Mouse (Mus musculus): ENCODE measurements at regions not wholly inside any gene's neighbourhood (a gene's known extent, or its start where the extent isn't known, plus 50 kb on each side); places are given as distances from the start of the nearest gene placed in this dataset.

DNA sequence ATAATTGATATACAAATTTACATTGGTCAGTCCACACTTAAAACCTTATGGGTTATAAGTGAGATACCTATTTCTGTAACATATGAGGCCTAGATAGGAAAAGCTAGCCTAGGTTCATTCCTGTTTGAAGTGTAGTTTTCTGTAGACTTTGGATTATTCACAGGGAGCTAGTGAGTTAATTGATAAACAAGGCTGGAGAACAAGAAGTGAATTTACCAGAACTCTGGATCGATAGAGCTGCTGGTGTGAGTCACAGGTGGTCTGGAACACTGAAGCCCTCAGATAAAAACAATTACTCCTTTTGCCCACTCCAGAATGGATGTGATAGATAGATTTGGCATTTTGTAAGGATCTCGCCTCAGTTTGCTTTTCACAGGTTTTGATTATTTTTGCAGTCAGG, 62.0 kb upstream of the Rtl1 start:
- intact Hi-C loops (cut with DNase I): no loop called here
- no peak for DNase-seq (ENCODE audit: low spot score)

DNA sequence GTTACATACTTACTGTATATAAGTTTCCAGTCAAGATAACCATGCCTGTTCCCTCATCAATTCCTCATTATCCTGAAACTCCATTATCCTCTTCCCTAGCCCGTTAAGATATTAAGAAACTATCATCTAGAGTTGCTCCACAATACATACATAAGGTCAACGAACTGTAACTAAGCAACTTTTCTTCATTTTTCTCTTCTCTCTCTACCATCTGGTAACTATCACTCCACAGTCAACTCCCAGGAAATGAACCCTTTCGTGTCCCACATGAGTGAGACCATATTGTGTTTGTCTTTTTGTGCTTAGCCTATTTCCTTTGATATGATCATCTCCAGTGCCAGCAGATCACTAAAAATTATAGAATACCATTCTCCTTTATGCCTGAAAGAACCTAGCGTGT, 74.6 kb upstream of the Rtl1 start:
- intact Hi-C loops (cut with DNase I): no loop called here
- no peak for DNase-seq (ENCODE audit: low spot score)

DNA sequence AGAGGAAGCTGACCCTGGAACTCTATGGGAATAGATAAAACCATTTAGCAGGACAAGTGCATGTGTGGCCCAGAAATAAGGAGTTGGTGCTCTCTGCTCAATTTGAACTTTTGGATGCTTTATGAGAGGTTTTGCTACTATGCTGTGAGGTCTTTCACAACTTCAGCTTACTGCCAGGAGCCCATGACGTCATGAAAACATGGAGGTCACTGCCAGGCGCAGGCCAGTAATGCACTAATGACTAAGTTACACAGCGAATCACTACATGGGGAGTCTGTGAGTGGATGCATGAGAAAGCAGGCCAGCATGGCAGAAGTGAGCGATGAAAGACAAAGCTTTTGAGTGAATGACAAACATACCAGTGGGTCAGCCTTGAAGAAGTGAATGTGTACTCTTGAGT, 93.9 kb upstream of the Rtl1 start:
- intact Hi-C loops (cut with DNase I): no loop called here
- no peak for DNase-seq (ENCODE audit: low spot score)

DNA sequence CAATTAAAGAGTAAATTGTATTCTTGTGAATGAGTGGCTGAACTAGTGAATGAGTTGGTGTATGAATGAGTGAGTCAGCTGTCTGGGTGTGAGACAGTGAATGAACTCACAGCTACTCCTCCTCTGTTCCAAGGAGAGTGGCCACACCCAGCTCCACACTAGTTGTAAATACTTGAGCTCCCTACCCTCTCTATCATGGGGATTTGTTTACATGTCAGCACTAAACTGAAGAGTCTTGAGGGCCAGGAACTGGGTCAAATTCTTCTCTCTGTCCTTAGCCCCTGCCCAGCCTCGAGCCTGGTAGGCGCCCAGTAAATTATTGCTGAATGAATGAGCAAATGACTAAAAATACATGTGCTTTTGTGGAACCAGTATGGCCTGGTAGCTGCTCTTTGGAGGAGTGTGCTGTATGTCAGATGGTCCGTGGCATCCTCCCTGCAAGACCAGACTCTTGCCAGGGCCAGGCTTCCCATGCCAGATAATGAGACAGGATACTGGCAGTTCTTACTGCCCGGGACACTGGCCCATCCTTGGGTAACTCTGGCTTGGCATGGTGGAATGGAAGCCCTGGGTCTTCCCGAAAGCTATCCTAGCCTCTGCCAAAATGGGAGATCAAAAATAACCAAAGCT, 94.8 kb upstream of the Rtl1 start:
- intact Hi-C loops (cut with DNase I): no loop called here
- DNase-seq (ENCODE audit: low spot score): no peak

DNA sequence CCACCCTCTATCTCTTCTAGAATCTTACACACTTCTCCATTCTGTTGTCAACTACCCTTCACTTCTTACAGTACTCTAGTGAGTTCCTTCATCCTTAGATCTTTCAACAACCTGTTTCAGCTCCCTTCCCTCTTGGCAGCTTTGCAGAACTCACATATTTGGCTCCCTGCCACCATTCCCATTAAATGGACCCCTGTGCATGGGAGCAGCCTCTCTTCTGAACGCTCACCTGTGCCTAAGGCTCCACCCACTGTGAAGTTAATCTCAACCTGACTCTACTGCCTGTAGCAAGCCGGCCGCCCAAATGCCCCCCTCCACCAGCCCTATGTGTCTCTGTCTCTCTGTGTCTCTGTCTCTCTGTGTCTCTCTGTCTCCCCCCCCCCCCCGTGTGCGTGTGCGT, 106.7 kb upstream of the Rtl1 start:
- no peak for DNase-seq (ENCODE audit: low spot score)
- intact Hi-C loops (cut with DNase I): no loop called here

DNA sequence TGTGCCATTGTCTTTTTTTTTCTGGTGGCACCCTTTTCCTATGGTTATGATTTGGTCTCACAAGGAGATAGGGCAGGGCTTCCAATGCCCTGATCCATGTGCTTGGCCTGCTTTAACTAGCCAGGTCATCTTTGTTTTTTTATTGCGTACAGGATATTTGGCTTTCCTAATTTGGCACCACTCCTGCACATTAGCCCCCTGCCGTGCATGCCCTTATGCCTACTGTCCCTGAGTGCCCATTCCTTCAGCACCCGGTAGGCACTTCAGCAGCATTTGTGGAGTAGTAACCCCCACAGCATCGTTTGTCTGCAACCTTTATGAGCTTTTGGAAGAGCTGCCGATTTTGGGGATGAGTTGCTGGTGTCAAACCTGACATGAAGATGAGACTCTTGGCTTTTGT, 109.5 kb upstream of the Rtl1 start:
- intact Hi-C loops (cut with DNase I): no loop called here
- DNase-seq (ENCODE audit: low spot score): no peak

DNA sequence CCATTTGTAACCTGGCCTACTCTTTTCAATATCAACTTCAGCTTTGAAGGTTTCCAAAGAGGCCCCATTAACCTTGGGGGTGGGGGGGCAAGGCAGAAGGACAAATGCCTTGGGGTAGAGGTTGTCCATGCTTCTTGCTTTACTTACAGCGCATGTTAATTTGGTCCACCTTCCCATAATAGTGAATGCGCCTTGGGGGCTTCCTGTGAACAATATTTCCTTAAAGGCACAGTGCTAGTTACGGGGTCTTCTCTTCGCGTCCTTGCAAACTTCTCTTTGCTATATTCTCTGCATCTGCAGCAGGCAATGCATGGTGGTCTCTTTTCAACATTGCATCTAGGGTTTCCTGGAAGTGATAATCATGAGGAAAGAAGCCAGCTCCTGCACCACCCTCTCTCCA, 111.3 kb upstream of the Rtl1 start:
- DNase-seq (ENCODE audit: low spot score): no peak
- intact Hi-C loops (cut with DNase I): no loop called here

DNA sequence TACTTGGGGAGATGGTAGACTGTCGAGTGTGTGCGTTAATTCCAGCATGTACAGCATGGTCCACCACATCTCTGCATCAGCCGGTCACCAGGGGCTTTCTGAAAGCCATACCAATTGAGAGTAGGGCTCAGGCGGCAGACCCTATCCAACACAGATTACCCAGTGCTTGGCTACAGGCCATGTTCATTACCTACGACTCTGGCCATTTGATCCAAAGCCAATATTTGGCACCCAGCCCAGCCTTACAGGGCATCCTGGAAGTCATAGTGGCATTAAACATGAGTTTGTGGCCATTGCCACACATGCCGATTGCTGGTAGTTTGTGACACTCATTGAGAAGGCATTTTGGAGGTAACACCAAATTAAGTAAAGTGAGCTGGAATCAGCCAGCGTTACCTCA, 111.8 kb upstream of the Rtl1 start:
- intact Hi-C loops (cut with DNase I): no loop called here

DNA sequence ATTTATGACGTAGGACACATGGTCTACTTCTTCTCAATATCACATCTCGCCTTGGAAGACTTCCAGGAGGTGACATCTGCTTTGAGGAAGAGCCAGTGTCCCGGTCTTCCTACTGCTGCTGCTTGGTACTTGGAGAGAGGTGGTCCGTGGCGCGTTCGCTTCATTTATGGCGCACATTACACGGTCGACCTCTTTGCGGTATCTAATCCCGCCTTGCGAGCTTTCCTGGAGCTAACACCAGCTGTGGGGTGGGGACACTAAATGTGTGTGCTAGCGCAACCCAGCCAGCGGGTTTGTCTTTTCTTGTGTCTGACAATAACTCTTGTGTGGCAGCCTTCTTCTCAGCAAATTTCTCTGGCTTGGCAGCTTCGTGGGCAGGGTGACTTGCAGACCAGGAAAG, 112.3 kb upstream of the Rtl1 start:
- DNase-seq (ENCODE audit: low spot score): no peak
- intact Hi-C loops (cut with DNase I): no loop called here

More for the DNA sequence above, 111.8 kb upstream of the Rtl1 start:
- DNase-seq (ENCODE audit: low spot score): no peak

DNA sequence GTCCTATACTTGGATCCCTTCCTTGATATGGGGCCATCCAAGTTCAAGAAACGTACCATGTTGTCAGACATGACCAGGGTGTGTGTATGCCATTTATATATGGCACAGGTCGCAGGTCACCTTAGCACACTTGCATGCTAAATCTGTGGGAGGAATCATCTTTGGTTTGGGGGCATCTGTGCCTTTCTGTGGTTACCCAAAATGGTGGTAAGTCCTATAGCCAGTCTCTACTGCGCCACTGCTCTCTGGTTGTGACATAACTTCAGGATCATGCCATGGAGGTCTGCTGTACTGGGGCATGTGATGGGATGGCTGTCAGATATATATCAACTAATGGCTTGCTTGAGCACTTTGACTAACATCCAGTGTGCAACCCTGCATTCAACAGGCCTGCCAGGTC, 112.9 kb upstream of the Rtl1 start:
- intact Hi-C loops (cut with DNase I): no loop called here
- no peak for DNase-seq (ENCODE audit: low spot score)

DNA sequence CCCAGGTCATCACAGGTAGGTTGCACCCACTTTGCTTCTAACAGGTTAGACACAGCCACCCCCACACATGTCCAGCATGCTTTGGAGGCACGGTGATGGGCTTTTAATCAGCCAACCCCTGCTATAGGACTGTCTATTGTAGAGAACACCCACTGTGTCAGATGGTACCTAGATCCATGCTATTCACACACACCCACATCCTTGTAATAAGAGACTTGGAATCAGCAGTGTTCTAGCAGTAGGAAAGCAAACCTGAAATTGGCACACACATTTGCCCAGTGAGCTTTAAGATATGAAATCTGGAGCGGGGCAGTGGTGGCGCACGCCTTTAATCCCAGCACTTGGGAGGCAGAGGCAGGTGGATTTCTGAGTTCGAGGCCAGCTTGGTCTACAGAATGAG, 113.9 kb upstream of the Rtl1 start:
- intact Hi-C loops (cut with DNase I): no loop called here
- no peak for DNase-seq (ENCODE audit: low spot score)

DNA sequence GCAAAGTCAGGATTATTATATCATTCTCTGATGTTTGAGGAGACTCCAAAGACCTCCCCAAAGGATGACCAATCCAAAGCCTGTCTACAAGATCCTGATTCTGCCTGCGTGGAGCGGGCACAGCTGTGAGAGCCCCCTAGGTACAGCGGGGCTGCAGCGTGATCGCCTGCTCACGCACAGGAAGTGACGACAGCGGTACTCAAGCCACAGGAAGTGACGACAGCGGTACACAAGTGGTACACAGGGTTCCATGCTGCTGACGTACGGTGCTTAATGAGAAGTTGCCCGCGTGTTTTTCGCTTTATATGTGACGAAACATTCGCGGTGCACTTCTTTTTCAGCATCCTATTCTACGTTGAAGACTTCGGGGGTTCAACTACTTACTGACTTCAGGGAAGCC, 116.9 kb upstream of the Rtl1 start:
- intact Hi-C loops (cut with DNase I): no loop called here

DNA sequence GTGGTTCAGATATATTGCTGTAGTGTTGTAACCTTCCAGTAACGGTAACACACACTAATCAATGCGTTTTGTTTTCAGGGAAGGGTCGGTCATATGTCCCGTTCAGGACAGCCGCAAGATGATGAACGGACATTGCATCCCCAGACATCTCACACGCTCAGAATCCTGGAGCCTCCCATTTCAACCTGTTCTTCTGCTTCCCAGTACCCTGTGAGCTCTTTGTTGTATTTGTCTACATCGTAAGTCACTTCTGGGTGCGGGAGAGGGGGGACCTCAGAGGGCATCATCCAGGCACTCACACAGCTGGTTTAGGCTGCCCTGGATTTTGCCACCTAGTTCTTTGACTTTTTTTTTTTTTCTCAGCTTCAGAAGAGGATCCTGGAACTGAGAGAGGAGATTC, 117.9 kb upstream of the Rtl1 start:
- DNase-seq (ENCODE audit: low spot score): no peak
- intact Hi-C loops (cut with DNase I): no loop called here

More for the DNA sequence above, 116.9 kb upstream of the Rtl1 start:
- no peak for DNase-seq (ENCODE audit: low spot score)

DNA sequence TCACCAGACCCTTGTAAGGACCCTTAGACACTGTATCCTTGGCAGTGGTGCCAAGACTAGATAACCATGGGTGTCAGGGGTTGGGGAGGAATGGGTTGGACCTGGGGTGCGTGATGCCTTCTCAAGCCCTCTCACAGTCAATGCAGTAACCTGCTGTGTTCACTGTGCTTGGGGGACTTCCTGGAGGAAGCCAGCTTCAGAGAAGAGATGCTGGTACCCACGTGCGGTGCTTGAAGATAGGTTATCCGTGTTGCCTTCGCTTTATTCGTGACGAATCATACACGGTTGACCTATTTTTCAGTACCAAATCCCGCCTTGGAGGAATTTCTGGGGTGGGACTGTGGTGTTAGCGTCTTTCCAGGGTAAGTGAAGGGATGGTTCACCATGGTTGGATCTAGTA, 138.1 kb upstream of the Rtl1 start:
- intact Hi-C loops (cut with DNase I): no loop called here

DNA sequence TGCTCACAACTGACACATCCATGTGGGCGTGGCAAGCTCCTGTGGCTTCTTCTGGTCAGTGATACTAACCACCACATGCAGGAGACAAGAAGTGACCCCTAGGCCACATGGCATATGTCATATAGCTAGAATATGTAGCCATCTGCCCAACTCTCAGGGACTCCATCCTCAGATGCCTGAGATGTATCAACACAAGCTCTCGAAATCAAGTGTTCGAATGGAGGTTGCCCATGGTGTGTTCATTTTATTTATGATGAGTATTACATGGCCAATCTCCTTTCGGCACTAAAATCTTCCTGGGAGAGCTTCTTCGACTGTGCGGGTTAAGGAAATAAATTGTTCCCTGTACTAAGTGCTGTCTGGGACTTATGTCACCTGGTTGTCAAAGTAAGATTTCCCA, 138.8 kb upstream of the Rtl1 start:
- intact Hi-C loops (cut with DNase I): no loop called here
- no peak for DNase-seq (ENCODE audit: low spot score)

More for the DNA sequence above, 138.1 kb upstream of the Rtl1 start:
- no peak for DNase-seq (ENCODE audit: low spot score)

DNA sequence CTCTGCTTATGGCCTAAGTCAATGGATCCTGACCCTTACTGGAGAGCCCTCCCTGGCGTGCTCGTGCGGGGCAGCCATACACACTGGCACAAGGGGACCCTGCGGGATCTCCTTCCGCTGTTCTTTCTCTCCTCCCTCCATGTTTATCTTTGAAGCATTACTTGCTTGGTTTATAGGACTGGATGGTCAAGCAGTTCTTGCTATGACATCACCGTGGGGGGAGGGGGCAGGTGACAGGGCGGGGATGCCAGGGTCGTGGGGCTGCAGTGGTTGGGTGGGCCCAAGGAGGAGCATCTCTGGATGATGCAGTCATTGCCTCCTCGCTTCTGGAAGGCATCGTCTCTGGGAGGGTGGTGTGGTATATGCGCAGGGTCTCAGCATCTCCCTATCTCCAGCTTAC, 142.4 kb upstream of the Rtl1 start:
- no peak for DNase-seq (ENCODE audit: low spot score)
- intact Hi-C loops (cut with DNase I): no loop called here

DNA sequence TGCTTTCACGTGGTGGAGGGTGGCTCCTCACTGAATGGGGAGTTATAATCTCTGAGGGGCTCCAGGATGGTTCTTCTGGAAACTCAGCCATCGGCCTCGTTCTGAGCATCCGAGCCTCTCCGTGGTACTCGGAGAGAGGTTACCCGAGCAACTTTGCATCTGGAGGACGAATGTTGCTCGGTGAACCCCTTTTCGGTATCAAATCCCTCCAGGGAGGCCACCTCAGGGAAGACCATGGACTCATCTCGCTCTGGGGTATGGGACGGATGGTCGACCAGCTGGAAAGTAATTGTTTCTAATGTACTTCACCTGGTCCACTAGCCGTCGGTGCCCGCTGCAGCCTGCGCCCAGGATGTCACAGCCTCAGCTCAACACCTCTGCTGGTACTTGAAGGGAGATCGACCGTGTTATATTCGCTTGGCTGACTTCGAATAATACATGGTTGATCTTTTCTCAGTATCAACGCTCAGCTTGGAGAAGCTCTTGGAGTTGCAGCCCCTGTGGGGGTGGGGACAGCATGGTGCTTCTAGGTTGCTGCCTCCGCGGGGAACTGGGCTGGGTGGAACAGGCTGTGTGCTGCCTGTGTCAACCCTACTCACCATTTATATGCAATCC, 143.0 kb upstream of the Rtl1 start:
- intact Hi-C loops (cut with DNase I): no loop called here
- DNase-seq (ENCODE audit: low spot score): no peak

DNA sequence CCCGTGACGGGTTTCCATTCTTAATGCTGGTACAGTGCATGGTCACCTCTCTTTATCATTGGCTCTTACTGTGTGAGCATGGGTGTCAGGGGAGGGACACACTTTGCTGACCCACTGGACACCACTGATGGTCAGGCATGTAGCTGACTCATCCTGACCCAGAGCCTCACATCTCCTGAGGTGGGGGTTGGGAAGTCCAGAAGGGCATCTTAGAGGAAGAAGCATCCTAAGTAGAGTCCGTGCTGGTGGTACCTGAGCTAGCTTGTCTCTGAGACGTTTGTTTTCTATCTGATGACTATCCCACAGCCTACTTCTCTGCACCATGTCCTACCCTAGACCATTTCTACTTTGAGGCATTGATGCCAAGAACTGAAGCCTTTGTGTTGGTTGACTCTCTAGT, 144.1 kb upstream of the Rtl1 start:
- intact Hi-C loops (cut with DNase I): no loop called here

DNA sequence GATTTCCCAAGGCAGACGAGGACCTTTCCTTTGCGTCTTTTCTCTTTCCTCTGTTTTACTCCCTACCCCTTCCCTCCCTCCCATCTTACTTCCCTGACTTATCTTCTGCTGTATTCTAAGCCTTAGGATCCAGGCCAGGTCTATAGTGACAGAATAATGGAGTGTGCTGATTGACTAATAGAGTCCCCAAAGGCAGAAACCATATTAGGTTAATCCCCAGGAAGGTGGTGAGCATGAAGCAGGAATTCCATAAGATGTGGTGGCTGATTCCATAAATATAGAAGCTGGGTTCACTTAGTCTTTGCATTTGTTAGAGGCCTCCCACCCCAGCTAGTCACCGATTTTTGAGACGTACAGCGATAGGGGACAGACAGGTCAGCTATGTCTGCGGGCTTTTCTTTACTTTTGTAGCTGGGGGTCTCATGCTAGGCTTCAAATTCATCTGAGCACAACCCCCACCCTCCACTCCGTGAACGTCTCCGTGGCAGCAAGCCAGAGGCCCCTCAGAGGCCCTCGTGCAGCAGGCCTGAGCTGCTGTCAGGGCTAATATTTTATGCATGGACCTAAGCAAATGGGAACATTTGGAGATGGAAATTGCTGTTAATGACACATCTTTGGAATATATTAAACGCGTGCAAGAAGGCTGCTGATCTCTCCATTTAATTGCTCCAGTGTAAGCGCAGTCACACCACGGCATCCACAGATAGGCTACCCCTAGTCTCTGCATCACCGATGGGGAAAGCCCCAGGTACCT, 145.8 kb upstream of the Rtl1 start:
- intact Hi-C loops (cut with DNase I): no loop called here
- DNase-seq (ENCODE audit: low spot score): no peak

More for the DNA sequence above, 144.1 kb upstream of the Rtl1 start:
- no peak for DNase-seq (ENCODE audit: low spot score)

DNA sequence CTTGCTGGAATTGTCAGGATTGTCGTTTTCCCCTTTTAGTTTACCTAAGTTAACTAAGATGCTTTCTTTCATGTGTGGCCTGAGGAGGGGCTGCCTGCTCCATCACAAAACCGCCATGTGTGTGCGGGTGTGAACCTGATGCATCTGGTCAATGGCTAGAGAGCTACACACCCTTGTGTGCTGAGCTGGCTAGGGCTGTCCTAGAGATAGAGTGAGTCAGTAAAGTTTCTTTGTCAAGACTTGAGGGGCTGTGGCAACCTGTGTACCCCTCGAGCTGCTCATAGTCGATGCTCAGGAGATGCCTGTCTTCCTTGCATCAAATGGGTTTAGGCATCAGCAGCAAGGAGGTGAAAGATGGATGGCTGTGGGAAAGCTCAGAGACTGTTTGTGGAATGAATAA, 147.1 kb upstream of the Rtl1 start:
- intact Hi-C loops (cut with DNase I): no loop called here

DNA sequence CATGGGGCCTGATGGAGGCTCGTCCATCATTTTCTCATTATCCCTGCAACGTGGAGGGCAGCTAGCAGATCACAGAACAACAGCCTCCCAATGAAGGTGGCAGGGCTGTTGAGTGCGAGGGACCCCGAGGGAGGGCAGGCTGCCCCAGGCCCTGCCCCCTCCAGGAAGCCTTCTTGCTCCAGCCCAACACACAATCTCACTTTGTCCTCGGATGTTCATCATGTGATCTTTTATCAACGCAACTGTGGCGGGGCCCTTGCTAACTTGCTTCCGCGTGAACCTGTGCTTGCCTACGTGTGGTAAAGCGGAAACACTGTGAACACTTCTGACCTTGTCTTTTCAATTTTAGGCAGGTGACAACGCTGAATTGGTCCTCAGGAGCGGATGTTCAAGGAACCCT, 147.6 kb upstream of the Rtl1 start:
- DNase-seq (ENCODE audit: low spot score): no peak
- intact Hi-C loops (cut with DNase I): no loop called here

More for the DNA sequence above, 147.1 kb upstream of the Rtl1 start:
- DNase-seq (ENCODE audit: low spot score): no peak

Measured in heart, postnatal 25 days (tissue).